Mouse (Mus musculus) spleen, adult 2 months (tissue): ENCODE measurements around the gene Atp8a1.

ENCODE experiments used
- CTCF ChIP-seq: fragments of 200-500 bp; IDR thresholded peaks from 2 replicates; pipeline ENCODE4 v1.5.1; 2011; ENCODE audit warnings: mild to moderate bottlenecking, inconsistent platforms; ENCODE audit not compliant: insufficient read depth, insufficient read length, insufficient replicate concordance; ENCODE audit errors: extremely low read depth
- POLR2A ChIP-seq: fragments of 200-500 bp; IDR thresholded peaks from 2 replicates; pipeline ENCODE4 v1.6.1; 2011; ENCODE audit warnings: low read depth, low read length, inconsistent platforms

- TF ChIP-seq POLR2A (peak; percentile 71), CTCF (no peak)
Observed at GRCm38 (mm10) chr5:67847253-67848165, at the start of gene Atp8a1.
